Mouse (Mus musculus): Measurements from ENCODE around the gene Urb2. TPM values are rescaled to one million over a fixed set of nuclear protein-coding genes. Genes with fewer than 3 reads are reported as not detected.

The Urb2 gene
- polyA plus RNA-seq (2014; fragmentation: Nextera tagmentation; extraction: Ambion mirVana): 11.0 and 13.7 TPM in 2 replicates

DNA sequence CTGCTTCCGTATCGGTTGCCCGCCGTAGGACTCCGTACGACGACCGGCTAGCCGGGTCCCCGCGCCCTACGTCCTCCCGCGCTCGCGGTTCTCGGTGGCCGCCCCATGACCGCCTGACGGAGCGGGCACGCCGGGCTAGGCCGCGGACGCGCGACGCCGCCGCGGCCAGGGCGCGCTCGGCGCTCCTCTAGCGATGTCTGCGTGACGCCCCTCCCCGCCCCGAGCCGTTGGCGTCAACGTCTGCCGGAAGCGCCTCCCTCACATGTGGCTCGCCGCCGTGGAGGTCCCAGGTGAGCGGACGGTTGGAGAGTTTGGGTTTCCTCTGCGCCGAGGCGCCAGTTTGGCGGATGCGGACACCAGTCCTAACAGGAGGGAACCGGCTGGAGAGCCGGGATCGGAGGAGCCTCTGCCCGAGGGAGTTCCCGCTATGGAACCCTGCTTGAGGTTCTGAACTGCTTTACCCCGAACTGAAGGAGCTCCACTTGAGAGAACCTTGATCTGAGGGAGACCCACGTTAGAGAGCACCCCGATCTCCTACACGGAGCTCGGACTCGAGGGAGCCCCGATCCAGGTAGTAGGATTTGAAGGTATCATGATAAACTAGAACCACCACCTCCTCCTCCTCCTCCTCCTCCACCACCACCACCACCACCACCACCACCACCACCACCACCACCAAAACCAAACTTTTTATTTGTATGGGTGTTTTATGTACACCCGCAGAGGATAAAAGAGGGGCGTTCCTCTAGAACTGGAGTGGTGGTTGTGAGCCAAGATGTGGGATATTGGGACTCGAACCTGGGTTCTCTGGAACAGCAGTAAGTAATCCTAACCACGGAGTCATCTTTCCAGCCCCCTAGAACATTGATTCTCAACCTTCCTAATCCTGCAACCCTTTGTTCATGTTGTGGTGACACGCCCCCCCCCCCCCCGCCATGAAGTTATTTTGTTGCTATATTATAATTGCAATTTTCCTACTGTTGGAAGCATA lies at the start of gene Urb2, which contains the start of gene Taf5l:
Gene Urb2, plus strand, starts transcription at position 272 of the 991 bp plus-strand sequence.
Gene Taf5l, minus strand, starts transcription at position 161 of the 991 bp plus-strand sequence.
- Histone ChIP-seq H3K4me3 (ENCODE audit: low read depth, low read length) (peak within 1 kb of the TSS; percentile 89), H3K9me3 (ENCODE audit: control insufficient read depth, low read length) (no peaks in the 10 kb centered on the region), H3K9ac (ENCODE audit: low read depth, low read length) (peak within 1 kb of the TSS; percentile 95), H3K36me3 (ENCODE audit: control insufficient read depth, insufficient read depth, low read length) (peaks cover 8% of the 10 kb centered on the region), H3K4me1 (replicated peaks; ENCODE audit: control insufficient read depth, insufficient read depth, low read length) (peaks cover 33% of the 10 kb centered on the region), H3K4me2 (peak within 1 kb of the TSS; percentile 76), H3K27me3 (replicated peaks; ENCODE audit: control insufficient read depth, insufficient read depth, low read length) (no peaks in the 10 kb centered on the region), H3K27ac (ENCODE audit: low read depth, low read length) (peak within 1 kb of the TSS; percentile 89)
- under 1% methylated on average over 74 of the region's 74 CpGs for WGBS
- peak; percentile 87 for ATAC-seq (replicated peaks; ENCODE audit: low FRiP score)
- peak; percentile 96 for DNase-seq (ENCODE audit: low spot score)

DNA sequence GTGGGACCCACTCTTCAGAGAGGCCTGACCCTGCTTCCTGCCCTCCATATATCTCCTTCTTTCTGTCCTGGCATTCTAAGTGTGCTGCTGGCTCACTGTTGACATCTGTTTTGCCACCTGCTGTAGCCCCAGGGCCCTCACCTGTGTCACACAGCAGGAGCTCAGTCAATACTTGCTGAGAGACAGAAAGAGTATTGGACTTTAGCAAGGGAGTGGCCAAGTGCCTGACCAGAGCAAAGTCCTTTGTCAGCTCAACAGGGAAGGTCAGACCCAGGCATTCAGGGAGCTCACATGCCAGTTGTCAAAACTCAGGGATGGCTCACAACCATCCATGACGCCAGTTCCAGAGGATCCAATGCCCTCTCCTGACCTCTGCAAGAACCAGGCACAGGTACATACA lies 47.8 kb upstream of the Urb2 start:
- DNase-seq (ENCODE audit: low spot score) (no peak), ATAC-seq (replicated peaks; ENCODE audit: low FRiP score) (no peak)
- peak overlapping the region; percentile 18 for H3K4me2 ChIP-seq
- peaks cover 32% of the 10 kb centered on the region for H3K36me3 ChIP-seq (ENCODE audit: control insufficient read depth, insufficient read depth, low read length)
- H3K4me3 ChIP-seq (ENCODE audit: low read depth, low read length): no peak overlapping the region
- H3K9me3 ChIP-seq (ENCODE audit: control insufficient read depth, low read length): no peaks in the 10 kb centered on the region
- H3K27me3 ChIP-seq (replicated peaks; ENCODE audit: control insufficient read depth, insufficient read depth, low read length): no peaks in the 10 kb centered on the region
- no peak overlapping the region; the same call in 1 of the 2 replicates for H3K27ac ChIP-seq (ENCODE audit: low read depth, low read length)
- H3K4me1 ChIP-seq (replicated peaks; ENCODE audit: control insufficient read depth, insufficient read depth, low read length): peaks cover 43% of the 10 kb centered on the region
- WGBS: 75% methylated on average over 1 of the region's 1 CpGs
- peak overlapping the region; percentile 25; the same call in 1 of the 2 replicates for H3K9ac ChIP-seq (ENCODE audit: low read depth, low read length)

DNA sequence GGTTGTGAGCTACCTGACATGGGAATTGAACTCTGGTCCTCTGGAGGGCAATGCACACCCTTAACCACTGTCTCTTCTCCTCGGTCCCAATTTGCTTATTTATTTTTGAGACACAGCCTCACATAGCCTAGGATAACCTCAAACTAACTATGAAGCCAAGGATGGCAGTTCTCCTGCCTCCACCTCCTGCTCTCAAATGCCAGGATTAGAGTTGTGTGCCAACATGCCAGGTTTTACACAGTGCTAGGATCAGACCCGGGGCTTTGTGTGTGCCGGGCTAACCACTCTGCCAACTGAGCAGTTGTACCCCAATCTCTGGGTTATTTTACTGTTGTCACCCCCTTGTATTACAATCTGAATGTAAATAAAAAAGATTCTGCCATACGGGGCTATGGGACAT lies 43.8 kb upstream of the Urb2 start:
- Histone ChIP-seq H3K9me3 (ENCODE audit: control insufficient read depth, low read length) (no peaks in the 10 kb centered on the region), H3K9ac (ENCODE audit: low read depth, low read length) (peak overlapping the region; percentile 67), H3K27me3 (replicated peaks; ENCODE audit: control insufficient read depth, insufficient read depth, low read length) (no peaks in the 10 kb centered on the region), H3K36me3 (ENCODE audit: control insufficient read depth, insufficient read depth, low read length) (peaks cover 22% of the 10 kb centered on the region), H3K27ac (ENCODE audit: low read depth, low read length) (peak overlapping the region; percentile 98; the same call in 1 of the 2 replicates), H3K4me2 (peak overlapping the region; percentile 88), H3K4me3 (ENCODE audit: low read depth, low read length) (peak overlapping the region; percentile 83), H3K4me1 (replicated peaks; ENCODE audit: control insufficient read depth, insufficient read depth, low read length) (peaks cover 51% of the 10 kb centered on the region)
- ATAC-seq (replicated peaks; ENCODE audit: low FRiP score) (no peak), DNase-seq (ENCODE audit: low spot score) (no peak)
- 90% methylated on average over 4 of the region's 4 CpGs for WGBS

DNA sequence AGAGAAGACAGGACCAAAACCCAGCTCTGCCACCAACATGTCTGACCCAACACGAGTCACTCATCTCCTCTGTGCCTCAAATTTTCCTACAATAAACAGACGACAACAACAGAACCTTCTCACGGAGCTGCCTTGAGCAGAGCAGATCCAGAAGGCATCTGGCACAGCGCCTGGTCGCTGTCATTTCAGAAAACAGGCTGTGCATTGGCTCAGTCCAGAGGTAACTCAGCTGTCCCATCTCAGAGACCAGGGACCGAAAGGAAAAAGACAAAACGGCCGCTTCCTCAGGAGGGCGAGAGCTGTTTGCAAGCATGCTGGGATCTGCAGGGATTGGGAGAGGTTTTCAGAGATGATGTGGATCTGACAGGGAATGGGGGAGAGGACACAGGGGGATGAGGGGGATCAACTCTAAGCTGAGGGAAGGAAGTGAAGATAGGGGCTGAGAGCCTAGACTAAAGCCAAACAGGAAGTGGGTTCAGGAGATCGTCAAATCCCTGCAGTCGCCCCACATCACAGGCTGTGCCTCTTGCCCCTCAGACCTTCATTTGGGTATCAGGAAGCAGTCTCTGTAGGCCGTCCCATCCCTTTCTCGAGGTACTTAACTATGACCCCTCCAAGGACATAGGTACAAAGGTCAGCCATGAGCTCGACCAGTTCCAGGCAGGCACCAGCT lies 43.0 kb upstream of the Urb2 start:
- WGBS: 48% methylated on average over 14 of the region's 14 CpGs

DNA sequence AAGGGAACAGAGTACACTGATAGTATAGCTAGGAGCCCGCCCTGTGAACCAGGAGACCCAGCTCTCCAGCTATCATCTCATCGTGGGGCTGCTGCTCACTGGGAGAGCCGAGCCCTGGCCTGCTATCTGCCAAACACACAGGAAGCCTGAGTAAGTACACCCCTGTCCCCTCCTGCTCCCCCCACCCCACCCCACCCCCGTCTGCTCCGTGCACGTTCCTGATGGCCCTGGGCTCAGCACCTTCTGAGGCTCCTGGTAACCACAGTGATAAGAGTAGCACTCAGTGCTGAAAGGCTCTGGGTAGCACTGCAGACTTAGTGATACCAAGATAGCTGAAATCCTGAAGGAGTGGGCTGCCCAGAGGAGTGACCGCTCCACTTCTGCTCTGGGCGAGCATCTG lies 42.4 kb upstream of the Urb2 start:
- H3K9ac ChIP-seq (ENCODE audit: low read depth, low read length): peak overlapping the region; percentile 86
- H3K4me3 ChIP-seq (ENCODE audit: low read depth, low read length): peak overlapping the region; percentile 83
- peak overlapping the region; percentile 98 for H3K27ac ChIP-seq (ENCODE audit: low read depth, low read length)
- ATAC-seq (replicated peaks; ENCODE audit: low FRiP score) (peak; percentile 90), DNase-seq (ENCODE audit: low spot score) (peak; percentile 63)
- peaks cover 16% of the 10 kb centered on the region for H3K36me3 ChIP-seq (ENCODE audit: control insufficient read depth, insufficient read depth, low read length)
- no peaks in the 10 kb centered on the region for H3K27me3 ChIP-seq (replicated peaks; ENCODE audit: control insufficient read depth, insufficient read depth, low read length)
- peaks cover 46% of the 10 kb centered on the region for H3K4me1 ChIP-seq (replicated peaks; ENCODE audit: control insufficient read depth, insufficient read depth, low read length)
- H3K9me3 ChIP-seq (ENCODE audit: control insufficient read depth, low read length): no peaks in the 10 kb centered on the region
- H3K4me2 ChIP-seq: peak overlapping the region; percentile 88
- WGBS: 16% methylated on average over 8 of the region's 8 CpGs

More for the DNA sequence above, 43.0 kb upstream of the Urb2 start:
- peaks cover 44% of the 10 kb centered on the region for H3K4me1 ChIP-seq (replicated peaks; ENCODE audit: control insufficient read depth, insufficient read depth, low read length)
- H3K36me3 ChIP-seq (ENCODE audit: control insufficient read depth, insufficient read depth, low read length): peaks cover 19% of the 10 kb centered on the region
- peak overlapping the region; percentile 83 for H3K4me3 ChIP-seq (ENCODE audit: low read depth, low read length)
- peak overlapping the region; percentile 88 for H3K4me2 ChIP-seq
- H3K27me3 ChIP-seq (replicated peaks; ENCODE audit: control insufficient read depth, insufficient read depth, low read length): no peaks in the 10 kb centered on the region
- no peak for DNase-seq (ENCODE audit: low spot score)
- peak overlapping the region; percentile 98 for H3K27ac ChIP-seq (ENCODE audit: low read depth, low read length)
- peak overlapping the region; percentile 67 for H3K9ac ChIP-seq (ENCODE audit: low read depth, low read length)
- ATAC-seq (replicated peaks; ENCODE audit: low FRiP score): no peak
- no peaks in the 10 kb centered on the region for H3K9me3 ChIP-seq (ENCODE audit: control insufficient read depth, low read length)

DNA sequence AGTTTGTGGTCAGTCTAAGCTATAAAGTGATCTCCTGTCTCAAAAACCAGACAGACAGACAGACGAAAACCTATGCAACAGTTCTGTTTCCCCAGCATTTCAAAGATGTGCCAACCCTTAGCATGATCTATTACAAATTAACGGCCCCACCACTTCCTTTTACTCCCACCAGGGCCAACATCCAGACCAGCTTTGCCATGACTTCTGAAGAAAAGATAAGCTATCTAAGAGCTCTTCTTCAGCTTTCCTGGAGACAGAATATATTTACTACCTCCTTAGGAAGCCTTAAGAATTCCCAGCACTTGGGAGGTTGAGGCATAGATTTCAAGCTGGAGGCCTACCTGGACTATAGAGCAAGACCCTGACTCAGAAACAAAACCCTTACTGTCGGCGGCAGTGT lies 41.1 kb upstream of the Urb2 start:
- Histone ChIP-seq H3K9me3 (ENCODE audit: control insufficient read depth, low read length) (no peaks in the 10 kb centered on the region), H3K4me3 (ENCODE audit: low read depth, low read length) (peak overlapping the region; percentile 83), H3K4me1 (replicated peaks; ENCODE audit: control insufficient read depth, insufficient read depth, low read length) (peaks cover 46% of the 10 kb centered on the region), H3K27ac (ENCODE audit: low read depth, low read length) (peak overlapping the region; percentile 98), H3K9ac (ENCODE audit: low read depth, low read length) (peak overlapping the region; percentile 86), H3K27me3 (replicated peaks; ENCODE audit: control insufficient read depth, insufficient read depth, low read length) (no peaks in the 10 kb centered on the region), H3K4me2 (peak overlapping the region; percentile 88), H3K36me3 (ENCODE audit: control insufficient read depth, insufficient read depth, low read length) (peaks cover 10% of the 10 kb centered on the region)
- ATAC-seq (replicated peaks; ENCODE audit: low FRiP score) (no peak), DNase-seq (ENCODE audit: low spot score) (no peak)
- 34% methylated on average over 4 of the region's 4 CpGs for WGBS

DNA sequence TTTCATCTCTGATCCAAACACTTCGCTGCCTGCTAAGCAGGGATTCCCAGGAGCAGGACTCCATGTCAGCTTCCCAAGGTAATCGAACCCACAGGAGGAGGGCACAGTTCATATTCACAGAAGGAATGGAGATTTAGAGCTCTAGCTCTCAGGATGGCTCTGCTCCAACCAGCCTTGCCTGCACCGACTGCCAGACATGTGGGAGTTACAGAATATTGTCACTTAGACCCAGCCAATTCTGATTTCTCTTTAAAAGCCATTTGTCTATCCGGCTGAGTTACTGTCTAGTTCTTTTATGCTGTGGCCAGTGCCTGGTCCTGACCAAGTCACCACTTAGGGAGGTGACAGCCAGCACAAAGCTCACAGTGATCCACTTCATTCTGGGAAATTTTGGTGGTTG lies 39.6 kb upstream of the Urb2 start:
- 52% methylated on average over 4 of the region's 4 CpGs for WGBS
- H3K4me1 ChIP-seq (replicated peaks; ENCODE audit: control insufficient read depth, insufficient read depth, low read length): peaks cover 47% of the 10 kb centered on the region
- peak overlapping the region; percentile 83 for H3K4me3 ChIP-seq (ENCODE audit: low read depth, low read length)
- H3K9me3 ChIP-seq (ENCODE audit: control insufficient read depth, low read length): no peaks in the 10 kb centered on the region
- DNase-seq (ENCODE audit: low spot score) (no peak), ATAC-seq (replicated peaks; ENCODE audit: low FRiP score) (no peak)
- H3K36me3 ChIP-seq (ENCODE audit: control insufficient read depth, insufficient read depth, low read length): peaks cover 4% of the 10 kb centered on the region; the same call in 1 of the 2 replicates
- no peaks in the 10 kb centered on the region for H3K27me3 ChIP-seq (replicated peaks; ENCODE audit: control insufficient read depth, insufficient read depth, low read length)
- H3K4me2 ChIP-seq: peak overlapping the region; percentile 88
- peak overlapping the region; percentile 98 for H3K27ac ChIP-seq (ENCODE audit: low read depth, low read length)
- H3K9ac ChIP-seq (ENCODE audit: low read depth, low read length): peak overlapping the region; percentile 86

DNA sequence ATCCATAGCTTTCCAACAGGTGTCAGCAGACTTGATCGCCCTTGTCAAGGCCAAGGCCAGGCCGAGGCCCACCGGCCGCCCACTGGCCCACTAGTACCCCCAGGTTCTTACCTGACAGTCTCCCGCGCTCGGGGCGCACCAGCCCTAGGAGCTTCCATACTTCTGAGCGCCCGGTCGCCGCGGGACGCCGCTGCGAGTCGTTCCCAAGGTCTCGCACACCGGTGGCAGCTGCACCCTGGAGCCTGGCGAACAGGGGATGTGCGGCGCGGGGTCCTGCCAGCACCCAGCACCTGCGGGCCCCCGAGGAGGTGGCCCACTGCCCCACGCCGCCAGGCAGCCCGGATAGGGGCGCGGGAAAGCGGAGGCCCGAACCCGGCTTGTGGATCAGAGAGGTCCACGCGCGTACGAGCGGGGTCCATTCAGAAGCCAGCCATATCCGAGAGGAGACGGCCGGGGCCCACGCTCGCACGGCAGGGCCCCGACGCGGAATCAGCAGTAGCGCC lies 39.0 kb upstream of the Urb2 start:
- Histone ChIP-seq H3K27me3 (replicated peaks; ENCODE audit: control insufficient read depth, insufficient read depth, low read length) (no peaks in the 10 kb centered on the region), H3K4me1 (replicated peaks; ENCODE audit: control insufficient read depth, insufficient read depth, low read length) (peaks cover 46% of the 10 kb centered on the region), H3K27ac (ENCODE audit: low read depth, low read length) (peak overlapping the region; percentile 98), H3K9ac (ENCODE audit: low read depth, low read length) (peak overlapping the region; percentile 86), H3K36me3 (ENCODE audit: control insufficient read depth, insufficient read depth, low read length) (peaks cover 4% of the 10 kb centered on the region; the same call in 1 of the 2 replicates), H3K4me2 (peak overlapping the region; percentile 88), H3K4me3 (ENCODE audit: low read depth, low read length) (peak overlapping the region; percentile 83), H3K9me3 (ENCODE audit: control insufficient read depth, low read length) (no peaks in the 10 kb centered on the region)
- ATAC-seq (replicated peaks; ENCODE audit: low FRiP score) (no peak), DNase-seq (ENCODE audit: low spot score) (peak; percentile 76)
- WGBS: under 1% methylated on average over 48 of the region's 48 CpGs

All from liver, embryonic 11.5 days (tissue).